Mouse (Mus musculus) megakaryocyte-erythroid progenitor cell, adult 5-6 weeks (primary cell): ENCODE data around the gene Rsph3a. TPM values are rescaled to one million over a fixed set of nuclear protein-coding genes. Genes with fewer than 3 reads are reported as not detected.

ENCODE experiments used
- ATAC-seq: replicated peaks from 2 replicates; pipeline ENCODE4 v1.8.0; 2016; ENCODE audit warnings: mild to moderate bottlenecking, inconsistent platforms; ENCODE audit not compliant: severe bottlenecking, poor library complexity, low FRiP score, low TSS enrichment
- total RNA-seq, 2 experiments: library from RNA; stranded (forward) in 1 of 2; stranded (reverse) in 1 of 2; fragments of 200-1000, 215-1000 nt in 1 of 2; fragments of >200 nt in 1 of 2; fragmentation: Nextera tagmentation in 1 of 2; gene quantifications; 2 replicates each; pipeline ENCODE4 v1.2.3; 2014 to 2017

Gene Rsph3a
- total RNA-seq, 2 experiments from 2014 or later = 50.2 to 59.1 TPM

- ATAC-seq = peak; percentile 70
These were observed 77.3 kb downstream of the Rsph3a start for GRCm38 (mm10) chr17:8022675-8023074.

- peak; percentile 67 for ATAC-seq
These were observed 82.2 kb downstream of the Rsph3a start for GRCm38 (mm10) chr17:8027475-8028168.

Other genes starting within 250 kb of the Rsph3a start
- gene Fndc1, start 118.3 kb upstream of the Rsph3a start, total RNA-seq (2014; fragmentation: Nextera tagmentation) = not detected in 2 replicates
- gene Fndc1, start 118.3 kb upstream of the Rsph3a start, total RNA-seq (2017) = not detected in 2 replicates
- 6.7 TPM in 1 of 2 replicates, not detected in the other for gene Tagap, start 19.6 kb upstream of the Rsph3a start, total RNA-seq (2014; fragmentation: Nextera tagmentation)
- 1.8 and 4.0 TPM in 2 replicates for gene Tagap, start 19.6 kb upstream of the Rsph3a start, total RNA-seq (2017)
- gene Gm49673, start 202.2 kb downstream of the Rsph3a start, total RNA-seq (2014; fragmentation: Nextera tagmentation) = not detected in 2 replicates
- not detected in 2 replicates for gene Gm49673, start 202.2 kb downstream of the Rsph3a start, total RNA-seq (2017)
- gene Rnaset2a, start 202.5 kb downstream of the Rsph3a start, total RNA-seq (2014; fragmentation: Nextera tagmentation) = 16.8 and 21.3 TPM in 2 replicates
- 21.0 and 29.7 TPM in 2 replicates for gene Rnaset2a, start 202.5 kb downstream of the Rsph3a start, total RNA-seq (2017)
- gene Fgfr1op, start 219.9 kb downstream of the Rsph3a start, total RNA-seq (2014; fragmentation: Nextera tagmentation) = 26.9 and 46.6 TPM in 2 replicates
- gene Fgfr1op, start 219.9 kb downstream of the Rsph3a start, total RNA-seq (2017) = 48.1 and 67.9 TPM in 2 replicates